ENCODE assay signal across 9 mouse cellular contexts in genomic region chr4:65125341-65126332, GRCm38 (mm10). TPM values are rescaled to one million over a fixed set of nuclear protein-coding genes. Genes with fewer than 3 reads are reported as not detected.
DNase-seq lines count a peak whose midpoint lies in the region; ATAC-seq and TF ChIP-seq lines count a peak whose summit lies in the region.
"Had no signal": no experiment of that assay in that cellular context is flagged by ENCODE, and none has a peak within 500 bp of the region (broad histone marks: within the 10 kb centered on the region; RNA-seq: fewer than 3 reads in every experiment).

No protein-coding gene starts in this region.

- no peaks in the 10 kb centered on the region; the same call in none of the 2 replicates for H3K27me3 ChIP-seq in hindbrain, postnatal 0 days (ENCODE audit: insufficient read depth, low read length)
- H3K27me3 ChIP-seq in limb, embryonic 10.5 days (ENCODE audit: low read depth, poor library complexity, severe bottlenecking), result peaks cover 52% of the 10 kb centered on the region
- H3K27me3 ChIP-seq in midbrain, embryonic 11.5 days (ENCODE audit: control insufficient read depth, insufficient read depth, low read length), result peaks cover 5% of the 10 kb centered on the region

- peak; percentile 23 to 76 for DNase-seq in adrenal gland, adult (ENCODE audit: inconsistent age in 2 of 2, low spot score in 1 of 2)
- DNase-seq in adrenal gland, adult 8-10 months, result no peak
- DNase-seq in cerebellum, postnatal 25 days, result peak; percentile 75 to 81
- DNase-seq in gastrocnemius, postnatal 36 days, result peak; percentile 23 to 27
- peak; percentile 71 for DNase-seq in hindbrain, postnatal 0 days (ENCODE audit: low spot score)
- DNase-seq in limb, embryonic 10.5 days (ENCODE audit: low spot score), result no peak
- peak; percentile 97 for DNase-seq in midbrain, embryonic 11.5 days (ENCODE audit: low spot score, missing footprints)
- DNase-seq in urinary bladder, postnatal 36 days (ENCODE audit: low spot score in 2 of 2), result peak; percentile 18 to 21

- intact Hi-C loops in gastrocnemius, postnatal 36 days (cut with DNase I), result no loop called here

- H3K9me3 ChIP-seq in hindbrain, postnatal 0 days (ENCODE audit: low read length), result no peaks in the 10 kb centered on the region
- no peaks in the 10 kb centered on the region for H3K9me3 ChIP-seq in limb, embryonic 10.5 days (replicated peaks)
- no peaks in the 10 kb centered on the region for H3K9me3 ChIP-seq in midbrain, embryonic 11.5 days (ENCODE audit: control insufficient read depth, low read length)

- no peaks in the 10 kb centered on the region for H3K4me1 ChIP-seq in hindbrain, postnatal 0 days (ENCODE audit: insufficient read depth, low read length)
- peaks cover 39% of the 10 kb centered on the region for H3K4me1 ChIP-seq in limb, embryonic 10.5 days
- peaks cover 9% of the 10 kb centered on the region for H3K4me1 ChIP-seq in midbrain, embryonic 11.5 days (ENCODE audit: control insufficient read depth, insufficient read depth, low read length)

- no peak overlapping the region for H3K27ac ChIP-seq in hindbrain, postnatal 0 days
- peak overlapping the region; percentile 72; the same call in 1 of the 2 replicates for H3K27ac ChIP-seq in limb, embryonic 10.5 days
- H3K27ac ChIP-seq in midbrain, embryonic 11.5 days (ENCODE audit: low read depth, low read length), result no peak overlapping the region

- no peak for TF ChIP-seq CTCF in hindbrain, postnatal 0 days (IDR thresholded peaks at IDR 0.05; ENCODE audit: low read depth)

- under 1% methylated on average over 30 of the region's 30 CpGs for WGBS in hindbrain, postnatal 0 days
- WGBS in limb, embryonic 10.5 days, result under 1% methylated on average over 30 of the region's 30 CpGs
- WGBS in midbrain, embryonic 11.5 days, result under 1% methylated on average over 30 of the region's 30 CpGs

- peak overlapping the region; percentile 99 for H3K4me2 ChIP-seq in hindbrain, postnatal 0 days (ENCODE audit: low read depth, low read length)
- H3K4me2 ChIP-seq in midbrain, embryonic 11.5 days, result peak overlapping the region; percentile 82

- peak; percentile 65 for ATAC-seq in hindbrain, postnatal 0 days
- peak; percentile 45 for ATAC-seq in midbrain, embryonic 11.5 days (ENCODE audit: low FRiP score)

- peak overlapping the region; percentile 57 for H3K4me3 ChIP-seq in hindbrain, postnatal 0 days (ENCODE audit: low read length)
- peak overlapping the region; percentile 66 for H3K4me3 ChIP-seq in limb, embryonic 10.5 days
- peak overlapping the region; percentile 60 for H3K4me3 ChIP-seq in midbrain, embryonic 11.5 days (ENCODE audit: low read depth, low read length)
- H3K4me3 ChIP-seq: erythroblast, embryonic 14.5 days had no signal

- H3K36me3 ChIP-seq in hindbrain, postnatal 0 days (ENCODE audit: insufficient read depth, low read length), result no peaks in the 10 kb centered on the region
- no peaks in the 10 kb centered on the region for H3K36me3 ChIP-seq in limb, embryonic 10.5 days
- no peaks in the 10 kb centered on the region for H3K36me3 ChIP-seq in midbrain, embryonic 11.5 days (ENCODE audit: control insufficient read depth, insufficient read depth, low read length)

- peak overlapping the region; percentile 44 for H3K9ac ChIP-seq in hindbrain, postnatal 0 days (replicated peaks; ENCODE audit: low read length)
- peak overlapping the region; percentile 62 for H3K9ac ChIP-seq in midbrain, embryonic 11.5 days (ENCODE audit: low read length)

RNA-seq across cellular contexts. Expression of gene Pappa, which starts 1.7 kb away (rescaled TPM):
- under 1 TPM; 0.28 to 0.38 (median 0.32) TPM for total RNA-seq in adrenal gland, adult 8-10 months (2022)
- under 1 TPM; 0.39 to 0.41 TPM for total RNA-seq in gastrocnemius, postnatal 36 days (2021)
- total RNA-seq in hindbrain, postnatal 0 days (2014; rRNA removed), result 4.0 and 4.3 TPM in 2 replicates
- polyA plus RNA-seq in hindbrain, postnatal 0 days (2015; fragmentation: Nextera tagmentation; extraction: Ambion mirVana), result 0.75 and 0.82 TPM in 2 replicates
- 0.33 and 0.69 TPM in 2 replicates for polyA plus RNA-seq in limb, embryonic 10.5 days (2016; fragmentation: Nextera tagmentation; extraction: Ambion mirVana)
- 2.8 and 3.0 TPM in 2 replicates for polyA plus RNA-seq in midbrain, embryonic 11.5 days (2014; fragmentation: Nextera tagmentation; extraction: Ambion mirVana)
- polyA plus RNA-seq: erythroblast, embryonic 14.5 days had no signal

Comparison
In these comparisons a context has a peak if more than half of its experiments do, and no peak if none do; other contexts are left out.
1. DNase-seq: peak in adrenal gland, adult (2 of 2), cerebellum, postnatal 25 days (2 of 2), gastrocnemius, postnatal 36 days (2 of 2), hindbrain, postnatal 0 days (single experiment), midbrain, embryonic 11.5 days (single experiment) and urinary bladder, postnatal 36 days (2 of 2); none in adrenal gland, adult 8-10 months (single experiment) and limb, embryonic 10.5 days (single experiment).
2. Peak in every context shown above with its lines, with median percentiles within 50 percentile points of each other: H3K4me3 ChIP-seq.